Comparison of ENCODE assay signal across 7 mouse cellular contexts in the genomic region with DNA sequence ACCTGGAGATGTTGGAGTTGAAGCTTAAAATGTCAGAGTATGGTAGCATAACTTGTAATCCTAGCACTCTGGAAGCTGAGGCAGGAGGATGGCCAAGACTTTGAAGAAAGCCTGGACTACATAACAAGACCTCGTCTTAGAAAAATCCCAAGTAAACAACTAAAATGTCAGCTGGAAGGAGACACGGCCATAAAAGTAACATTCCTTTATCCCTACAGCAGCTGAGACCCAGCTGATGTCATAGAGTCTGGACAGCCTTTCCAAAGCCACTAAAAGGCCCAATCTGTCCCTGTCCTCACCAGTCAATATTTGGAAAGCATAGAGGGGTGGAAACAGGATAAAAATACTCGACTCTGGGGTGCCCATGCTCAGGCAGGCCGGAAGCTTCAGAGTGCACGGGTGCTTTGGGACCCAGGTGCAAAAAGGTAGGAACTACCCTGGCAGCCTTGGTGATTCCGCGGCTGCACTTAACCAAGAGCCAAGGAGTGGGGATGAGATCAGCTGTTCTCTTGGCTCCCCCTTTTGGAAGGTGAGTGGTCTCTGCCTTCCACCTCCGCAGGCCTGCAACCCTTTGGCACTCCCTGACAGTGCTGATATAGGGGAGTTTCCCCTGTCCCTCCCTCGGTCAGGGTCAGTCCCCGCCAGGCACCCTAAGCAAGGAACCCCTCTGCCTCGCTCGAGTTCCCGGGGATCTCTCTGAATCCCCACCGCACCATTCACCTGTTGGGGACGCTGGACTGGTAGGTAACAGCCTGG. TPM values are rescaled to one million over a fixed set of nuclear protein-coding genes. Genes with fewer than 3 reads are reported as not detected.
DNase-seq lines count a peak whose midpoint lies in the region; ATAC-seq and TF ChIP-seq lines count a peak whose summit lies in the region.

No protein-coding gene starts in this region.

- no peak overlapping the region for H3K4me3 ChIP-seq in left cerebral cortex, adult 2 months
- peak overlapping the region; percentile 73 for H3K4me3 ChIP-seq in G1E (ENCODE audit: low read depth, low read length)
- H3K4me3 ChIP-seq in embryonic facial prominence, embryonic 14.5 days (ENCODE audit: low read depth, low read length): peak overlapping the region; percentile 38; the same call in 1 of the 2 replicates
- H3K4me3 ChIP-seq in lung, postnatal 0 days (ENCODE audit: low read depth, low read length): no peak overlapping the region

- H3K27me3 ChIP-seq in G1E (ENCODE audit: insufficient read depth, low read length): peaks cover 44% of the 10 kb centered on the region
- H3K27me3 ChIP-seq in embryonic facial prominence, embryonic 14.5 days (replicated peaks; ENCODE audit: control insufficient read depth, insufficient read depth, low read length): peaks cover 50% of the 10 kb centered on the region
- H3K27me3 ChIP-seq in lung, postnatal 0 days (replicated peaks; ENCODE audit: insufficient read depth, low read length): no peaks in the 10 kb centered on the region

- intact Hi-C loops in left cerebral cortex, adult 2 months (cut with DNase I): no loop called here
- intact Hi-C loops in left cerebral cortex, postnatal 36 days (cut with DNase I): no loop called here

- TF ChIP-seq CTCF in left cerebral cortex, adult 2 months (IDR thresholded peaks at IDR 0.05): peak; percentile 10
- no peak for TF ChIP-seq CTCF in G1E (IDR thresholded peaks at IDR 0.05; ENCODE audit: low read depth, low read length)
- peak; percentile 42; the same call in 1 of the 2 replicates for TF ChIP-seq CTCF in lung, postnatal 0 days (IDR thresholded peaks at IDR 0.05)

- TF ChIP-seq EP300 in lung, postnatal 0 days (IDR thresholded peaks at IDR 0.05): no peak

- no peaks in the 10 kb centered on the region for H3K9me3 ChIP-seq in G1E (replicated peaks)
- no peaks in the 10 kb centered on the region for H3K9me3 ChIP-seq in embryonic facial prominence, embryonic 14.5 days (ENCODE audit: control insufficient read depth, low read length)
- no peaks in the 10 kb centered on the region for H3K9me3 ChIP-seq in lung, postnatal 0 days (ENCODE audit: low read length)

- H3K36me3 ChIP-seq in G1E (replicated peaks): peaks cover 10% of the 10 kb centered on the region
- no peaks in the 10 kb centered on the region for H3K36me3 ChIP-seq in embryonic facial prominence, embryonic 14.5 days (ENCODE audit: control insufficient read depth, insufficient read depth, low read length)
- H3K36me3 ChIP-seq in lung, postnatal 0 days (ENCODE audit: insufficient read depth, low read length): no peaks in the 10 kb centered on the region

- 10% methylated on average over 15 of the region's 15 CpGs for WGBS in embryonic facial prominence, embryonic 14.5 days
- 20% methylated on average over 14 of the region's 15 CpGs for WGBS in lung, postnatal 0 days

- H3K9ac ChIP-seq in embryonic facial prominence, embryonic 14.5 days (ENCODE audit: low read depth, low read length): no peak overlapping the region
- no peak overlapping the region for H3K9ac ChIP-seq in lung, postnatal 0 days (replicated peaks; ENCODE audit: low read depth)

- H3K27ac ChIP-seq in left cerebral cortex, adult 2 months: no peak overlapping the region
- no peak overlapping the region for H3K27ac ChIP-seq in embryonic facial prominence, embryonic 14.5 days (replicated peaks; ENCODE audit: low read depth, low read length)
- H3K27ac ChIP-seq in lung, postnatal 0 days (ENCODE audit: low read length): no peak overlapping the region

- H3K4me1 ChIP-seq in G1E (ENCODE audit: insufficient read depth, low read depth, low read length): peaks cover 72% of the 10 kb centered on the region
- peaks cover 6% of the 10 kb centered on the region; the same call in 1 of the 2 replicates for H3K4me1 ChIP-seq in embryonic facial prominence, embryonic 14.5 days (ENCODE audit: control insufficient read depth, insufficient read depth, low read length)
- H3K4me1 ChIP-seq in lung, postnatal 0 days (ENCODE audit: insufficient read depth, low read depth, low read length): peaks cover 10% of the 10 kb centered on the region; the same call in 1 of the 2 replicates

- no peak for DNase-seq in left cerebral cortex, adult 2 months (ENCODE audit: extremely low spot score in 1 of 2, low spot score in 2 of 2)
- DNase-seq in left cerebral cortex, postnatal 36 days (ENCODE audit: low spot score in 2 of 2): no peak
- DNase-seq in G1E (ENCODE audit: low spot score): no peak
- no peak for DNase-seq in embryonic facial prominence, embryonic 14.5 days (ENCODE audit: low spot score)
- DNase-seq in lung, postnatal 0 days (ENCODE audit: low spot score): peak; percentile 12
- DNase-seq in cerebellum, postnatal 4 days (ENCODE audit: low spot score in 2 of 2): no peak
- DNase-seq in spleen, postnatal 36 days (ENCODE audit: low spot score in 2 of 2): no peak

- ATAC-seq in G1E (ENCODE audit: extremely low read depth, insufficient number of reproducible peaks, low FRiP score, poor library complexity, severe bottlenecking): no peak
- no peak for ATAC-seq in embryonic facial prominence, embryonic 14.5 days (ENCODE audit: low read depth)
- no peak for ATAC-seq in lung, postnatal 0 days

- H3K4me2 ChIP-seq in embryonic facial prominence, embryonic 14.5 days (ENCODE audit: low read depth, low read length): no peak overlapping the region
- no peak overlapping the region; the same call in 1 of the 2 replicates for H3K4me2 ChIP-seq in lung, postnatal 0 days (replicated peaks; ENCODE audit: low read depth, low read length)

RNA-seq across cellular contexts. Expression of gene Atp2a3, which starts 0.9 kb away (rescaled TPM):
- 1 to 10 TPM; 6.9 to 7.0 TPM for total RNA-seq in left cerebral cortex, adult 2 months (2021)
- 1 to 10 TPM; 5.9 to 6.0 TPM for total RNA-seq in left cerebral cortex, postnatal 36 days (2021)
- 56.9 and 63.9 TPM in 2 replicates for total RNA-seq in G1E (2014; fragmentation: Nextera tagmentation)
- 79.9 and 101 TPM in 2 replicates for total RNA-seq in G1E (2017)
- 79.0 and 95.8 TPM in 2 replicates for polyA plus RNA-seq in G1E (2012)
- 4.8 and 5.6 TPM in 2 replicates for polyA plus RNA-seq in embryonic facial prominence, embryonic 14.5 days (2014; fragmentation: Nextera tagmentation; extraction: Ambion mirVana)
- 30.7 and 33.1 TPM in 2 replicates for polyA plus RNA-seq in lung, postnatal 0 days (2015; fragmentation: Nextera tagmentation; extraction: Ambion mirVana)

RNA-seq across cellular contexts. Expression of gene P2rx1, which starts 38.8 kb away (rescaled TPM):
- under 1 TPM; 0.20 to 0.40 TPM for total RNA-seq in left cerebral cortex, adult 2 months (2021)
- total RNA-seq in left cerebral cortex, postnatal 36 days (2021): under 1 TPM; 0.36 to 0.62 TPM
- 11.4 and 12.0 TPM in 2 replicates for total RNA-seq in G1E (2014; fragmentation: Nextera tagmentation)
- 46.9 and 53.7 TPM in 2 replicates for total RNA-seq in G1E (2017)
- polyA plus RNA-seq in G1E (2012): 11.7 and 14.8 TPM in 2 replicates
- 2.3 and 3.0 TPM in 2 replicates for polyA plus RNA-seq in embryonic facial prominence, embryonic 14.5 days (2014; fragmentation: Nextera tagmentation; extraction: Ambion mirVana)
- polyA plus RNA-seq in lung, postnatal 0 days (2015; fragmentation: Nextera tagmentation; extraction: Ambion mirVana): 1.9 and 2.1 TPM in 2 replicates

RNA-seq across cellular contexts. Expression of gene Camkk1, which starts 58.7 kb away (rescaled TPM):
- 100 to 1,000 TPM; 118 to 126 TPM for total RNA-seq in left cerebral cortex, adult 2 months (2021)
- 100 to 1,000 TPM; 102 to 106 TPM for total RNA-seq in left cerebral cortex, postnatal 36 days (2021)
- total RNA-seq in G1E (2014; fragmentation: Nextera tagmentation): 1.9 and 4.2 TPM in 2 replicates
- total RNA-seq in G1E (2017): 13.1 and 13.8 TPM in 2 replicates
- polyA plus RNA-seq in G1E (2012): 8.9 and 9.9 TPM in 2 replicates
- 6.0 TPM in 2 replicates for polyA plus RNA-seq in embryonic facial prominence, embryonic 14.5 days (2014; fragmentation: Nextera tagmentation; extraction: Ambion mirVana)
- 5.4 and 6.1 TPM in 2 replicates for polyA plus RNA-seq in lung, postnatal 0 days (2015; fragmentation: Nextera tagmentation; extraction: Ambion mirVana)

Comparison
In these comparisons a context has a peak if more than half of its experiments do, and no peak if none do; other contexts are left out.
1. H3K4me3 ChIP-seq: peak in G1E (single experiment) and embryonic facial prominence, embryonic 14.5 days (single experiment); none in left cerebral cortex, adult 2 months (single experiment) and lung, postnatal 0 days (single experiment).
2. RNA of gene Atp2a3, which starts 0.9 kb away (total RNA-seq): 56.9 to 101 TPM in G1E; 6.9 to 7.0 TPM in left cerebral cortex, adult 2 months and 5.9 to 6.0 TPM in left cerebral cortex, postnatal 36 days; every median in the first group is over 4 times any median in the second.
3. RNA of gene P2rx1, which starts 38.8 kb away (total RNA-seq): 11.4 to 53.7 TPM in G1E; 0.36 to 0.62 TPM in left cerebral cortex, postnatal 36 days and 0.20 to 0.40 TPM in left cerebral cortex, adult 2 months; every median in the first group is over 4 times any median in the second.
4. RNA of gene Camkk1, which starts 58.7 kb away (total RNA-seq): 118 to 126 TPM in left cerebral cortex, adult 2 months and 102 to 106 TPM in left cerebral cortex, postnatal 36 days; 1.9 to 13.8 TPM in G1E; every median in the first group is over 4 times any median in the second.